Mouse (Mus musculus) left cerebral cortex, postnatal 14 days (tissue): ENCODE measurements around the gene Enah. TPM values are rescaled to one million over a fixed set of nuclear protein-coding genes. Genes with fewer than 3 reads are reported as not detected.

Source experiments
- DNase-seq, 2 experiments: peaks; one replicate each; pipeline ENCODE4 v3.0.0; 2021 to 2022; ENCODE audit warnings: low spot score in 2 of 2, mixed read lengths in 1 of 2
- intact Hi-C: fragments of 180-260 bp; cut with DNase I; formaldehyde crosslinking; loops from one replicate; pipeline ENCODE4 v1.15.1; 2025
- total RNA-seq, 2 experiments: library from RNA; stranded (reverse); gene quantifications; 2 replicates each; pipeline ENCODE4 v1.2.3; 2021

Gene Enah
- total RNA-seq, 2 experiments from 2014 or later: 137 to 151 TPM

GRCm38 (mm10) chr1:182029989-182030649 lies 10.3 kb upstream of the Enah start:
- DNase-seq: no peak
- intact Hi-C loops: no loop called here

- intact Hi-C loops: no loop called here
- DNase-seq: peak in 1 of 2 experiments; percentile 33
These were observed 8.7 kb upstream of the Enah start for GRCm38 (mm10) chr1:182028231-182029210.

GRCm38 (mm10) chr1:182027426-182027979 lies 7.7 kb upstream of the Enah start:
- intact Hi-C loops: no loop called here
- no peak for DNase-seq

GRCm38 (mm10) chr1:182026821-182027220 lies 7.0 kb upstream of the Enah start:
- intact Hi-C loops: no loop called here
- DNase-seq: no peak

GRCm38 (mm10) chr1:182026120-182026519 lies 6.3 kb upstream of the Enah start:
- intact Hi-C loops: no loop called here
- no peak for DNase-seq

GRCm38 (mm10) chr1:182021691-182022299 lies 2.0 kb upstream of the Enah start:
- no peak for DNase-seq
- intact Hi-C loops: loop anchor here (5.0 kb wide), 2 partner anchors 66 to 91 kb away; no protein-coding TSS in a partner anchor

- peak; percentile 20 to 44 for DNase-seq
- intact Hi-C loops: loop anchor here (5.0 kb wide), 2 partner anchors 66 to 91 kb away; no protein-coding TSS in a partner anchor
These were observed 1.2 kb upstream of the Enah start for GRCm38 (mm10) chr1:182020831-182021460.

- intact Hi-C loops: loop anchor here (5.0 kb wide), 2 partner anchors 97 to 127 kb away; no protein-coding TSS in a partner anchor
- peak in 1 of 2 experiments; percentile 21 for DNase-seq
These were observed 394 bp downstream of the Enah start for GRCm38 (mm10) chr1:182019266-182019925.

- intact Hi-C loops: loop anchor here (5.0 kb wide), 2 partner anchors 96 to 126 kb away; no protein-coding TSS in a partner anchor
- peak; percentile 46 to 47 for DNase-seq
These were observed 1.2 kb downstream of the Enah start for GRCm38 (mm10) chr1:182018397-182019265.

GRCm38 (mm10) chr1:182005831-182006230 lies 14.0 kb downstream of the Enah start:
- intact Hi-C loops: no loop called here
- no peak for DNase-seq

GRCm38 (mm10) chr1:181998673-181999072 lies 21.1 kb downstream of the Enah start:
- DNase-seq: no peak
- intact Hi-C loops: no loop called here

GRCm38 (mm10) chr1:181997791-181998190 lies 22.0 kb downstream of the Enah start:
- intact Hi-C loops: no loop called here
- DNase-seq: no peak

- intact Hi-C loops: no loop called here
- DNase-seq: no peak
These were observed 26.2 kb downstream of the Enah start for GRCm38 (mm10) chr1:181993597-181993996.

GRCm38 (mm10) chr1:181988367-181988766 lies 31.4 kb downstream of the Enah start:
- DNase-seq: no peak
- intact Hi-C loops: no loop called here

- no peak for DNase-seq
- intact Hi-C loops: no loop called here
These were observed 32.6 kb downstream of the Enah start for GRCm38 (mm10) chr1:181987226-181987625.

GRCm38 (mm10) chr1:181985880-181986279 lies 33.9 kb downstream of the Enah start:
- intact Hi-C loops: no loop called here

GRCm38 (mm10) chr1:181984811-181985210 lies 35.0 kb downstream of the Enah start:
- intact Hi-C loops: no loop called here
- no peak for DNase-seq

More at GRCm38 (mm10) chr1:181985880-181986279, 33.9 kb downstream of the Enah start:
- no peak for DNase-seq
